Mouse (Mus musculus): ENCODE measurements around the gene Mcl1. TPM values are rescaled to one million over a fixed set of nuclear protein-coding genes. Genes with fewer than 3 reads are reported as not detected.

Mcl1 gene
- polyA plus RNA-seq, 1 experiment from 2014 or later: 52.3 TPM

DNA sequence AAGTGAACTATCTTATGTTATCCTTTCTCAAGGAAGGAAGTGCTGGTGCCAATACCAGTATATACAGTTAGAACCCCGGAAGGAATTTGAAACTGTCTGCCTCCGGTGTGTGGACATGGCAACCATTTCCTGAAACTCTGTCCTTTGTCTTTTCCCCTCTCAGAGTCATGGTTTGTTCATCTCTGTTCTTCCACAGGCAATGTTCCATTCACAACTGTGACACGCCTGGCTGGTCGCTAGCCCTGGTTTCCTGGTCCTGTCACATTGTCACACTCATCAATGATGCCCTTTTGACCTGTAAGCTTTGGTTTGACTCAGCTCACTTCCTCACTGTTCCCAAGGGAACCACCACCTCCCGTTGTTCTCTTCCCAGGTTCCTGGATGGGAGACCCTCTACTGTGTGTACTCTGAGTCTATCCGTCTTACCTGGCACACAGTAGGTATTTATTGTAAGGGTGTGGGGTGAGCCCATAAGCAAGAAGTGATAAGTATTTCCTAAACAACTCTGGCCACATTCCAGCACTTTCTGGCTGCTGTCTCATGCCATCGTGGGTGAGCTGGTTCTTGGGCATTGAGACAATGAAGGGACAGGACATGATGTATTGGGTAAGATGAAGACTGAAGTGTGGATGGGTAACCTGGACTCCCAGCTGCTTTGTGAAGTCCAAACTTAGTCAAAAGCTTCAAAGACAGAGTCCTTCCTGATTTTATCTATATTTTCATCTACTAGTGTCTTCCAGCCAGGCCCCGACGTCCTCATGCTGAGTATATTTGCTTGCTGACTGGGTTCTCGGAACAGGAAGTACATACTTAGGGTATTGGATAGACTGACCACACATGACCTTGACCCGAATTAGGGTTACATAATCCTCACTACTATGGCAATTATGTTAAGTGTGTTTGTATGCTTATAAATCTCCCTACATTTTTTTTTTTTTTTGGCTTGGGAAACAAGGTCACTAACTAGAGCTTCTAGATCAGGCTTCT, 35.5 kb downstream of the Mcl1 start:
- no peak overlapping the region for H3K27ac ChIP-seq
- ATAC-seq: 0 out of 2 replicates have a peak, but pooled peaks have one; percentile 24

DNA sequence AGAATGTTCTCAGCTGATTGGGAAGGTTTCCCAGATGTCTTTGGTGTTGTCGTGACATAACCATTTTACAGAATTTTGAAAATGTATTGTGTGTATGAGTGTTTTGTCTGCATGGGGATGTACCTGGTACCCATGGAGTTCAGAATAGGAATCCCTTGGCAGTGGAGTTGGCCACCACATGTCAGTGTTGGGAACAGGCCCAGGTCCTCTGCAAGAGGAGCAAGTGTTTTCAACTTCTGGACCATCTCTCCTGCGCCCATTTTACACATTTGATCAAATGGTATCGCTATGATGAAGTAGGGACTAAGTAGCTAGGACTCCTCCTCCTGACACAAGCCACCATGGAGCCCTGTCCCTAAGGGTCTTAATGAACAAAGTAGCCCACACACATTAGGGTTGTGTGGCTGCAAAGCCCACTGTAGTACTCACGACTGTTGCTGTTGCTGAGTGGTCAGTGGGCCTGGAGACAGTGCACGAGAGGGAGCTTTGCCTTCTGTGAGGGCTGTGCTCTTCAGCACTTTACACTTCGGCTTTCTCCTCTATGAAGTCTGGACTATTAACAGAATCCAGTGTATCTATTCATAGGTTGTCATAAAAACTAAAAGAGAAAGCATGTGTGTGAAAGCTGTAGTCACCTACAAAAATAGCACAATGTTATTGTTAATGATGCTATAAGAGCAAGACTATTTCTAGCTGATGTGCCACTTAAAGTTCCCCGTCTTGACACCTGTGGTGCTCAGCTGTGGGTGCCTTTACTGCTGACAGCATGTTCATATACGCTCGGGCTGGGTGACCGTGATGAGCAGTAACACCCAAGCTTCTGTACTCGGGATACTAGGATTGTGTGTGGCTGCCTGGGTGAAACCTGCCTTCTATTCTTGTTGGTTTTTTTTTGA, 36.5 kb downstream of the Mcl1 start:
- Histone ChIP-seq H3K4me3 (replicated peaks) (no peak overlapping the region), H3K36me3 (no peaks in the 10 kb centered on the region)

More for the DNA sequence above, 35.5 kb downstream of the Mcl1 start:
- WGBS: 56% methylated on average over 11 of the region's 11 CpGs
- no peak overlapping the region for H3K4me2 ChIP-seq (replicated peaks)
- H3K36me3 ChIP-seq: no peaks in the 10 kb centered on the region
- no peaks in the 10 kb centered on the region for H3K27me3 ChIP-seq (replicated peaks)
- H3K4me3 ChIP-seq (replicated peaks): no peak overlapping the region
- no peaks in the 10 kb centered on the region for H3K9me3 ChIP-seq
- H3K9ac ChIP-seq: no peak overlapping the region
- peaks cover 17% of the 10 kb centered on the region; the same call in 1 of the 2 replicates for H3K4me1 ChIP-seq (replicated peaks)

DNA sequence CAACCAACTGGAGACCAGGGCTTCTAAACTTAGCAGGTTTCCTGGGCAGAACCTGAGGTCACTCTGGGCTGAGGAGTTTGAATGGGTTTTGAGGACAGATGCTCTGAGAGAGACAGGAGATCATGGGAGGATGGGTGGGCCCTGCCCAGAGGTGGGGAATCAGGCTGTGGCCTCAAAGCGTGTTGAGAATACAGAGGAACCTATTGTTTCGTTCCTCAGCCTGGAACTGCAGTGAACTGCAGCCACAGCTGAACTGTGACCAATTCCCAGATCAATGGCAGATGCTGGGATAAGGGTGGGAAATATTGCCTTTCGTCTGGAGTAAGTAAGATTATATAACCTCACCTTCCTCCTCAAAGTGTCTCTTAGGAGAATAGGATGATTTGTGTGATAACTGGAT, 37.2 kb downstream of the Mcl1 start:
- Histone ChIP-seq H3K27ac (no peak overlapping the region), H3K4me3 (replicated peaks) (no peak overlapping the region), H3K4me2 (replicated peaks) (no peak overlapping the region), H3K4me1 (replicated peaks) (peaks cover 19% of the 10 kb centered on the region; the same call in 1 of the 2 replicates), H3K9ac (no peak overlapping the region), H3K9me3 (no peaks in the 10 kb centered on the region), H3K36me3 (no peaks in the 10 kb centered on the region), H3K27me3 (replicated peaks) (no peaks in the 10 kb centered on the region)
- ATAC-seq: no peak
- 42% methylated on average over 3 of the region's 3 CpGs for WGBS

More for the DNA sequence above, 36.5 kb downstream of the Mcl1 start:
- WGBS: 86% methylated on average over 11 of the region's 11 CpGs
- ATAC-seq: no peak
- H3K9me3 ChIP-seq: no peaks in the 10 kb centered on the region
- H3K27ac ChIP-seq: no peak overlapping the region
- H3K27me3 ChIP-seq (replicated peaks): no peaks in the 10 kb centered on the region
- no peak overlapping the region for H3K4me2 ChIP-seq (replicated peaks)
- no peak overlapping the region for H3K9ac ChIP-seq
- peaks cover 13% of the 10 kb centered on the region; the same call in 1 of the 2 replicates for H3K4me1 ChIP-seq (replicated peaks)

DNA sequence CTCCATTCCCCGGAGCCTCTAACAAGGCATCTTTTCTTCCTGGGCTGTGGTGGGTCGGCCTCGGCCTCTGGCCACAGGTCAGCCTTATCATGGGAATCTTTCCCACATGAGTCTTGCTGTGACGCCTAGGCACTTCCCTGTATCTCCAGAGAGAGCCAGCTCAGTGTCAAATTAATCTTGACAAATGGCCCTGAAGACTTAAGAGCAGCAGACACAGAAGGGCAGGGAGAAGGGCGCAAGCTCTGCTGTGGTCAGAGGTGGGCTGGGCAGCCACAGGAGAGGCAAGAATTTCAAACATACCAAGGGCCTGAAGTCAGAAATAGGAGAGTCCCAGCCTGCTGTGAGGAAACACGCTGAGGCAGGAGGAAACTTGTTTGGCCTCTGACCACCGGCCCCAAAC, 37.8 kb downstream of the Mcl1 start:
- no peaks in the 10 kb centered on the region for H3K36me3 ChIP-seq
- no peak for ATAC-seq
- H3K4me2 ChIP-seq (replicated peaks): no peak overlapping the region
- H3K4me3 ChIP-seq (replicated peaks): no peak overlapping the region
- no peaks in the 10 kb centered on the region for H3K9me3 ChIP-seq
- H3K4me1 ChIP-seq (replicated peaks): peaks cover 24% of the 10 kb centered on the region
- no peaks in the 10 kb centered on the region for H3K27me3 ChIP-seq (replicated peaks)
- H3K27ac ChIP-seq: no peak overlapping the region
- H3K9ac ChIP-seq: no peak overlapping the region
- 15% methylated on average over 7 of the region's 7 CpGs for WGBS

DNA sequence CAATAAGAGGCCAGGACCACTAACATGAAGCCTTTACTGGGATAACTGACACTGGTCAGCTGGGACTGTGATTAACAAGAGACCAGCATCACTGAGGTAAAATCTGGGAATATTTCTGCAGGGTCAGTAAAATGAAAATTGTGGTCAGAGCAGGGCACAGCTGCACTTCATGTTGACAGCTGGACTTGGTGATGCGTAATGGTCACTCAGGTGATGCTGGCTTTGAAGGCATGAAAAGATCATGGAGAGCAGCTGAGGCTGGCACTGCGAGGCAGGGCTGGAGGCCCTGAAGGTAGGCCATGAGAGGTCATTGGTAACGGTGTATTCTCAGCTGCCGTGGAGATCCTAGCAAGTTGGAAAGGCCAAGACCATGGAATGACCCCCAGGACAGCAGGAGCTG, 39.7 kb downstream of the Mcl1 start:
- Histone ChIP-seq H3K9ac (no peak overlapping the region), H3K4me1 (replicated peaks) (peaks cover 36% of the 10 kb centered on the region), H3K9me3 (no peaks in the 10 kb centered on the region), H3K4me3 (replicated peaks) (no peak overlapping the region), H3K27ac (no peak overlapping the region), H3K27me3 (replicated peaks) (no peaks in the 10 kb centered on the region), H3K36me3 (no peaks in the 10 kb centered on the region), H3K4me2 (replicated peaks) (no peak overlapping the region)
- ATAC-seq: no peak
- 91% methylated on average over 4 of the region's 4 CpGs for WGBS

DNA sequence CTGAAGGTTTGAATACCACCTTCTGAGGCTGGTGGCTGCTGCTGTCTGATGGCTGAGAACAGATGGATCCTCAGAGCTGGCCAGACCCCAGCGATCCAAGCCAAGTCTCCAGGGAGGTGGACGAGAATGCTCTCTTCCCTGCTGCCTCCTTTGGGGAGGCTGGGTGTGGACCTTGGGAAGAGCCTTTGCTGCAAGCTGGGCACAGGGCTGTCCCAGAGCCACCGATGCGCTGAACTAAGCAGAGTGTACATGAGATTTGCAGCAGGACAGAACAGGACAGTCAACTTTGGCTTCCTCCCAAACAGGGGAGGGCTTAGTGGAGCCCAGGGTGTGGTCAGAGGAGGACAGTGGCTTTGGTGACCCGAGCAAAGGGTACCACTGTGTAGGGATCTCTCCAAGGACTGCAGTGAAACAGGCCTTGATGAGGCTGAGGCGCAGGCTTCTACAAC, 41.7 kb downstream of the Mcl1 start:
- 54% methylated on average over 6 of the region's 6 CpGs for WGBS
- Histone ChIP-seq H3K36me3 (no peaks in the 10 kb centered on the region), H3K4me3 (replicated peaks) (no peak overlapping the region), H3K4me1 (replicated peaks) (peaks cover 36% of the 10 kb centered on the region), H3K9me3 (no peaks in the 10 kb centered on the region), H3K27me3 (replicated peaks) (no peaks in the 10 kb centered on the region), H3K9ac (no peak overlapping the region), H3K4me2 (replicated peaks) (no peak overlapping the region), H3K27ac (no peak overlapping the region)
- ATAC-seq: no peak

DNA sequence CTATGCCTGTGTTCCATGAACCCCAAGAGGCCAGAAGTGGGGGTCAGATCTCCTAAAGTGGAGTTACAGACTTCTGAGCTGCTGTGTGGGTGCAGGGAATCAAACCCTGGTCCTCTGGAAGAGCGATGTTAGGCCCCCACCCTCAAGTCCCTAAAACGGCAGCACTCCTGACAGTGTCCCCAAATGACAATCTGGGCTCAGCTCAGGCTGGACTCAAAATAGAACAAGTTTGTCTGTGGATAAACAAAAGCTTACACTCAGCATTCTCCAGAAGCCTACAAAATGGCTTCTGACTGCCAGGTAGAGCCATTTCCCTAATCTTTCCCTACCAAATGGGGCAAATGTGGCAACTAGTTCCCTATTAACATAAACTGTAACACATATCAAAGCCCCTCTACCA, 42.5 kb downstream of the Mcl1 start:
- Histone ChIP-seq H3K4me3 (replicated peaks) (no peak overlapping the region), H3K4me1 (replicated peaks) (peaks cover 31% of the 10 kb centered on the region), H3K9ac (no peak overlapping the region), H3K27me3 (replicated peaks) (no peaks in the 10 kb centered on the region), H3K27ac (peak overlapping the region; percentile 90), H3K9me3 (no peaks in the 10 kb centered on the region), H3K4me2 (replicated peaks) (no peak overlapping the region), H3K36me3 (no peaks in the 10 kb centered on the region)
- WGBS: 77% methylated on average over 2 of the region's 2 CpGs
- ATAC-seq: no peak

DNA sequence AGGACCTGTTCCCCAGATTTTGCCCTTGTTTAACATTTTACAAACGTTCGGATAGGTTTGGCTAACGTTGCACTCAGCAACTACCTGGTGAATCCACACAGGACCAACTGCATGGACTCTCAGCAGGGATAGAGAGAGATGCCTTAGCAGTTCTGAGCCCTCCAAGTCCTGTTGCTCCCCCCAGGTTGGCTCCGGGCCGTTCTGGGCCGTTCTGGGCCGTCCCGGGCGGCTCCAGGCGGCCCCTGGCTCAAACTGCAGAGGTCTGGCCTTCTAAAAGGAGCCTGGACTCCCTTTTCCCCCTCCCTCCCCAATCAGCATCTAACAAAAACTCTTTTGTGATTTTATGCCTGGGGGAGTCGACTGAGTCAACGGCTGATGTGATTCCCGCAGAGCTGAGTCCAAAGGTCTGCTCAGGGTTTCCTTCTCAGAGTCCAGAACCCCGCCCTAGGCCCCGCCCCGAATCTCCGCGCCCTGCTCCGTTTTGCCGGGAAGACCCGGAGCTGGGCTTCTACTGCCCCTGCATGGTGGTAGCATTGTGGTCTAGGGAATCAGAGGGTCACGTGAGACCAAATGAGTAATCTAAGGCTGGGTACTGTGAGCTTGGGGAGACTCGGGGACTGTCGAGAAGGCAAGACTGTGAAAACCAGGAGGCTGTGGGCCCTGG, 43.4 kb downstream of the Mcl1 start:
- peak overlapping the region; percentile 82 for H3K4me2 ChIP-seq (replicated peaks)
- 4% methylated on average over 24 of the region's 24 CpGs for WGBS
- H3K27me3 ChIP-seq (replicated peaks): no peaks in the 10 kb centered on the region
- peak overlapping the region; percentile 90 for H3K27ac ChIP-seq
- ATAC-seq: peak; percentile 96
- no peaks in the 10 kb centered on the region for H3K36me3 ChIP-seq
- no peaks in the 10 kb centered on the region for H3K9me3 ChIP-seq
- H3K4me1 ChIP-seq (replicated peaks): peaks cover 24% of the 10 kb centered on the region
- peak overlapping the region; percentile 28 for H3K4me3 ChIP-seq (replicated peaks)
- H3K9ac ChIP-seq: peak overlapping the region; percentile 50

DNA sequence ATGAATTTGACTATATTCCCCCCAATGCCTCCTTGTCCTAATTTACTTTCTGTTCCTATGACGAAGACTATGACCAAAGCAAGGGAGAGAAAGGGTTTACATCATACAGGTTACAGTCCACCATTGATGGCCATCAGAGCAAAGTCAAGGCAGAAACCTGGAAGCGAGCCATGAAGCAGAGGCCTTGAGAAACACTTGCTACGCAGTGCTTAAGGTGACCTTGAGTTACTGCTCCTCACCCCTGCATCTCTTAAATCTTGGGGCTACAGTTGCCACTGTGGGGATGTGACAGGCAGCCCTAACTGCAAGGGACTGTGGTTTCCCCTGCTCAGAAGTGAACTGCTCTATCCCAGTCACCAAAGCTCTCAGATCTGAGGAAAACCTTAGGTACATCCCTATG, 44.7 kb downstream of the Mcl1 start:
- Histone ChIP-seq H3K36me3 (no peaks in the 10 kb centered on the region), H3K4me3 (replicated peaks) (no peak overlapping the region), H3K27me3 (replicated peaks) (no peaks in the 10 kb centered on the region), H3K9me3 (no peaks in the 10 kb centered on the region), H3K9ac (no peak overlapping the region), H3K4me1 (replicated peaks) (peaks cover 24% of the 10 kb centered on the region), H3K27ac (no peak overlapping the region), H3K4me2 (replicated peaks) (no peak overlapping the region)
- ATAC-seq: no peak
- 86% methylated on average over 3 of the region's 3 CpGs for WGBS

DNA sequence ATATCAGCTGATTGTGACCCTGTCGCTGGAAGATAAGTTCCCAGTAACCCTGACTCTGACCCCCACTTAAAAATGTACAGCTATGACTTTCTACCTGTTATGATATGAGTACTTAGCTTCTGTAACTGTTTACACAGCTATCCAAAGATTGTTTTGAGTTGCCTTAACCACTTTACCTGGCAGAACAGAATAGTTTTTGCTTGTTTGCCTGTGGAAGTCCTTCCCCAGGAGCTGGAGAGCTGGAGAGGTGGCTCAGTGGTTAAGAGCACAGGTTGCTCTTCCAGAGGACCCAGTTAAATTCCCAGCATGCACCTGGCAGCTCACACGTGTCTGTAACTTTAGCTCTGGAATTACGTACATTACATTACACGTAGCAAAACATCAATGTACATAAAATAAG, 46.0 kb downstream of the Mcl1 start:
- Histone ChIP-seq H3K4me2 (replicated peaks) (no peak overlapping the region), H3K9ac (no peak overlapping the region), H3K9me3 (no peaks in the 10 kb centered on the region), H3K4me1 (replicated peaks) (peaks cover 24% of the 10 kb centered on the region), H3K36me3 (no peaks in the 10 kb centered on the region), H3K27ac (no peak overlapping the region), H3K4me3 (replicated peaks) (no peak overlapping the region), H3K27me3 (replicated peaks) (no peaks in the 10 kb centered on the region)
- ATAC-seq: no peak
- 82% methylated on average over 4 of the region's 4 CpGs for WGBS

DNA sequence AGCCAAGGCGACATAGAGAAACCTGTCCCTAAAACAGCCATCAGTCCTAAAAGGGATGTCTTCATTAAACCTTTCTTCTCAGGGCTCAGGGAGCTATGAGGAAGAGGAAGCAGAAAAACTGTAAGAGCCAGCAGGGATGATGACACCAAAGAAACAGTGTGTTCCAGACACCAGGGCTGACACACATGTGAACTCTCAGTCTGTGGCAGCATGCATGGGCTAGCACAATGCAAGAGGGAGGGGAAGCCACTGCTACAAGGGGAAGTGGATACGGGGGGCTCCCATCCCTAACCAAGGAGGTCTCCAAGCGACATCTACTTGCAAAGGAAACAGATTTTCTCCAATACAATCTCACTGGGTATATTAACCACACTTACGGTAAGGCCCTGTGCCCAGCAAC, 47.7 kb downstream of the Mcl1 start:
- H3K36me3 ChIP-seq: no peaks in the 10 kb centered on the region
- H3K4me1 ChIP-seq (replicated peaks): peaks cover 13% of the 10 kb centered on the region
- H3K27me3 ChIP-seq (replicated peaks): no peaks in the 10 kb centered on the region
- no peak overlapping the region for H3K9ac ChIP-seq
- no peaks in the 10 kb centered on the region for H3K9me3 ChIP-seq
- no peak for ATAC-seq
- H3K4me2 ChIP-seq (replicated peaks): no peak overlapping the region
- no peak overlapping the region for H3K4me3 ChIP-seq (replicated peaks)
- 94% methylated on average over 4 of the region's 4 CpGs for WGBS
- H3K27ac ChIP-seq: no peak overlapping the region

DNA sequence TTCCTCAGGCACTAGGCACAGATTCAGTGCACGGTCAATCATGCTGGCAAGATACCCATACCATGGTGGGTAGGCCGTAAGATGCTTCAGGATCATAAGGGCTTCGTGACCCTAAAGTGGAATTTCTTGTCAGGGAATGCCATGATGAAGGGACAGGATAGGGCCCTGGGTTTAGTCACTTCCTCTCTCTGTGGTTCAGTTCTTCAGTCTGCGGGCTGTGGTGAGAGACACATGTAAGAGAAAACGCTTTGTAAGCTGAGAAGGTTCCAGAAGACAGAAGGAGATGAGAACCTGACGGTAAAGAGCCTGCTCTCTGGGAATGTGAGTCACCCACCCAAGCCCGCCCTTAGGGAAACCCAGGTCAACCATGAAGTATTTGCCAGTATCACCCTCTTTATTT, 48.9 kb downstream of the Mcl1 start:
- WGBS: 88% methylated on average over 7 of the region's 7 CpGs
- Histone ChIP-seq H3K9ac (no peak overlapping the region), H3K27ac (no peak overlapping the region), H3K4me1 (replicated peaks) (peaks cover 1% of the 10 kb centered on the region), H3K4me3 (replicated peaks) (no peak overlapping the region), H3K36me3 (no peaks in the 10 kb centered on the region), H3K9me3 (no peaks in the 10 kb centered on the region), H3K27me3 (replicated peaks) (no peaks in the 10 kb centered on the region), H3K4me2 (replicated peaks) (no peak overlapping the region)
- ATAC-seq: no peak

All from intestine, embryonic 15.5 days (tissue).